Mouse (Mus musculus) spleen, adult 12 weeks (tissue): ENCODE measurements around the gene Jmjd1c.

ENCODE experiments used
- DNase-seq: peaks from one replicate; pipeline ENCODE4 v3.0.0; 2022; ENCODE audit warnings: low spot score

The Jmjd1c gene

GRCm38 (mm10) chr10:67302340-67302739, 206.4 kb downstream of the Jmjd1c start:
- DNase-seq: no peak
